Mouse (Mus musculus): Measurements from ENCODE around the gene Coq6. TPM values are rescaled to one million over a fixed set of nuclear protein-coding genes. Genes with fewer than 3 reads are reported as not detected.
"Not testable (repeated sequence)": the region's sequence is repeated elsewhere in the genome, so short reads cannot be mapped to it uniquely, and the experiment has no call there.

The Coq6 gene
- polyA plus RNA-seq (2012; rRNA removed): 17.5 and 27.8 TPM in 2 replicates

- Histone ChIP-seq H3K36me3 (ENCODE audit: control insufficient read depth, insufficient read depth, low read length) (no peaks in the 10 kb centered on the region), H3K27me3 (ENCODE audit: control insufficient read depth, insufficient read depth, low read length) (no peaks in the 10 kb centered on the region), H3K4me1 (ENCODE audit: control insufficient read depth, insufficient read depth, insufficient read length) (no peaks in the 10 kb centered on the region), H3K27ac (ENCODE audit: insufficient read depth, low read length) (peak within 1 kb of the TSS; percentile 17; the same call in 1 of the 2 replicates), H3K4me3 (ENCODE audit: extremely low read depth, insufficient read depth, insufficient read length) (peak within 1 kb of the TSS; percentile 94)
- peak; percentile 96 to 98 for DNase-seq (ENCODE audit: low read depth in 1 of 2, low spot score in 2 of 2)
- WGBS: under 1% methylated on average over 51 of the region's 51 CpGs
- TF ChIP-seq POLR2A (IDR thresholded peaks at IDR 0.05; ENCODE audit: low read depth, low read length): peak; percentile 28; the same call in 1 of the 2 replicates
- TF ChIP-seq CTCF (IDR thresholded peaks at IDR 0.05; ENCODE audit: extremely low read depth, insufficient read depth, insufficient read length, insufficient replicate concordance): no peak
These were observed at the start of gene Coq6, which contains the start of gene Fam161b for GRCm38 (mm10) chr12:84361555-84362489. Gene Coq6, plus strand, starts transcription at chr12:84361657. Gene Fam161b, minus strand, starts transcription at chr12:84361833.

- WGBS: 58% methylated on average over 7 of the region's 7 CpGs
- H3K27ac ChIP-seq (ENCODE audit: insufficient read depth, low read length): no peak overlapping the region
- no peaks in the 10 kb centered on the region for H3K36me3 ChIP-seq (ENCODE audit: control insufficient read depth, insufficient read depth, low read length)
- H3K4me3 ChIP-seq (ENCODE audit: extremely low read depth, insufficient read depth, insufficient read length): no peak overlapping the region
- TF ChIP-seq POLR2A (IDR thresholded peaks at IDR 0.05; ENCODE audit: low read depth, low read length) (no peak), CTCF (IDR thresholded peaks at IDR 0.05; ENCODE audit: extremely low read depth, insufficient read depth, insufficient read length, insufficient replicate concordance) (no peak)
- no peaks in the 10 kb centered on the region; the same call in 1 of the 2 replicates for H3K4me1 ChIP-seq (ENCODE audit: control insufficient read depth, insufficient read depth, insufficient read length)
- no peak for DNase-seq (ENCODE audit: low read depth in 1 of 2, low spot score in 2 of 2)
- 0 out of 2 replicates have a peak, but pooled peaks cover 1% of the 10 kb centered on the region for H3K27me3 ChIP-seq (ENCODE audit: control insufficient read depth, insufficient read depth, low read length)
These were observed 45.5 kb upstream of the Coq6 start for GRCm38 (mm10) chr12:84316006-84316405.

- under 1% methylated on average over 77 of the region's 77 CpGs for WGBS
- TF ChIP-seq POLR2A (IDR thresholded peaks at IDR 0.05; ENCODE audit: low read depth, low read length): no peak; the same call in 1 of the 2 replicates
- no peak for TF ChIP-seq CTCF (IDR thresholded peaks at IDR 0.05; ENCODE audit: extremely low read depth, insufficient read depth, insufficient read length, insufficient replicate concordance)
- Histone ChIP-seq H3K4me3 (ENCODE audit: extremely low read depth, insufficient read depth, insufficient read length) (peak within 1 kb of the TSS; percentile 100), H3K4me1 (ENCODE audit: control insufficient read depth, insufficient read depth, insufficient read length) (no peaks in the 10 kb centered on the region; the same call in 1 of the 2 replicates), H3K27ac (ENCODE audit: insufficient read depth, low read length) (peak within 1 kb of the TSS; percentile 85), H3K36me3 (ENCODE audit: control insufficient read depth, insufficient read depth, low read length) (no peaks in the 10 kb centered on the region), H3K27me3 (ENCODE audit: control insufficient read depth, insufficient read depth, low read length) (0 out of 2 replicates have a peak, but pooled peaks cover 1% of the 10 kb centered on the region)
- DNase-seq (ENCODE audit: low read depth in 1 of 2, low spot score in 2 of 2): peak; percentile 18 to 76
These were observed 44.5 kb upstream of the Coq6 start, which contains the start of gene Zfp410 for GRCm38 (mm10) chr12:84316721-84317621. Gene Zfp410, plus strand, starts transcription at chr12:84316852.

GRCm38 (mm10) chr12:84327111-84327512, 34.3 kb upstream of the Coq6 start:
- H3K4me3 ChIP-seq (ENCODE audit: extremely low read depth, insufficient read depth, insufficient read length): no peak overlapping the region
- DNase-seq (ENCODE audit: low read depth in 1 of 2, low spot score in 2 of 2): no peak
- WGBS: 81% methylated on average over 4 of the region's 4 CpGs
- H3K27me3 ChIP-seq (ENCODE audit: control insufficient read depth, insufficient read depth, low read length): no peaks in the 10 kb centered on the region
- H3K36me3 ChIP-seq (ENCODE audit: control insufficient read depth, insufficient read depth, low read length): peaks cover 19% of the 10 kb centered on the region
- TF ChIP-seq CTCF (IDR thresholded peaks at IDR 0.05; ENCODE audit: extremely low read depth, insufficient read depth, insufficient read length, insufficient replicate concordance) (no peak), POLR2A (IDR thresholded peaks at IDR 0.05; ENCODE audit: low read depth, low read length) (no peak)
- no peaks in the 10 kb centered on the region; the same call in 1 of the 2 replicates for H3K4me1 ChIP-seq (ENCODE audit: control insufficient read depth, insufficient read depth, insufficient read length)
- no peak overlapping the region for H3K27ac ChIP-seq (ENCODE audit: insufficient read depth, low read length)

DNA sequence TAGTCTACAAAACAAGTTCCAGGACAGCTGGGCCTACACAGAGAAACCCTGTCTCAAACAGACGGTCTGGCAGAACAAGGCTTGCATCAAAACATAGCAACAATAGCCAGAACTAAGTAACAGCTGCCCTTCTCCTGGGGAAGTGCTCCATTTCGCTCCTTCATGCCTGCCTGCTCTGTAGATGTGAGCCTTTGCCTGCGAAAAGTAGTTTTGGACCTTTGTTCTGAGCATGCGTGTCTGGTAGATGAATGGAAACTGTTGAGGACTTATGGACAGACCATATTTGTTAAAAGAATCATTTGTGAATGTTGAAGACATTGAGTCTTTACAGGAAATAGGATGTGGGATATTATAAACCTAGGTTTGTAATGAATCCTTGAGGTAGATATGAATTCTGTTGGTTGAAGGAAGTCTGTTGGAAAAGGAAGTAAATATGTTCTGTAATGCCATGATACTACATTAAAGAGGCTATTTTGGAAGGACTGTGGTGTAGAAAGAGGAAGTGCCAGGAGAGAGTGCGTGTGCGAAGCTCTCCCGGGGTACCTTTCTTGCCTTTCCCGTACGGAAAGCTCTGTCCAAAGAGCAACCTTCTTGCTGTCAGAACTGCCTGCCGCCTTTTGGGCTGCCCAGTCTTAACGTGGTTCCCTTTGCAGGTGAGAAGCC, 24.4 kb upstream of the Coq6 start:
- 45% methylated on average over 11 of the region's 11 CpGs for WGBS

DNA sequence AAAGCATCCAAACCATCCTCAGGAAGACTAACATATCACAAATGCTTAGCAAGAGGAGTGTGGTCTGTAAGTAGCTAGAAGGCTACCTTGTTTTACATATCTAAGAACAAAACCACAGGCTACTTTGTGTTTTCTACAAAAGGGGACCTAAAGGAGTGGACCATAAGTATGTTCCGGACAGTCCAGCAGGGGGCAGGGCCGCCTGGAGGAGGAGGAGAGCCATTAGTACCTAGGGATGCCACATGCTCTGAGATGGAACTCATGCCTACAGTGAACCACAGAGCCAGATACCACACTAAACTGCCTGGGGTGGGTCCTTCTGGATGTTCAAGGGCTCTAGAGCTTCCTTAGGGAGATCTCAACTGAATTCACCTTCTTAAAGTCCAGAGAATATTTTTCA, 14.3 kb upstream of the Coq6 start:
- peak in 1 of 2 experiments; percentile 12 for DNase-seq (ENCODE audit: low read depth in 1 of 2, low spot score in 2 of 2)
- Histone ChIP-seq H3K4me1 (ENCODE audit: control insufficient read depth, insufficient read depth, insufficient read length) (no peaks in the 10 kb centered on the region), H3K4me3 (ENCODE audit: extremely low read depth, insufficient read depth, insufficient read length) (no peak overlapping the region), H3K27me3 (ENCODE audit: control insufficient read depth, insufficient read depth, low read length) (no peaks in the 10 kb centered on the region), H3K27ac (ENCODE audit: insufficient read depth, low read length) (no peak overlapping the region), H3K36me3 (ENCODE audit: control insufficient read depth, insufficient read depth, low read length) (peaks cover 7% of the 10 kb centered on the region)
- 69% methylated on average over 2 of the region's 2 CpGs for WGBS
- TF ChIP-seq POLR2A (IDR thresholded peaks at IDR 0.05; ENCODE audit: low read depth, low read length) (no peak), CTCF (IDR thresholded peaks at IDR 0.05; ENCODE audit: extremely low read depth, insufficient read depth, insufficient read length, insufficient replicate concordance) (0 out of 2 replicates have a peak, but pooled peaks have one; percentile 27)

More for the DNA sequence above, 24.4 kb upstream of the Coq6 start:
- Histone ChIP-seq H3K4me3 (ENCODE audit: extremely low read depth, insufficient read depth, insufficient read length) (no peak overlapping the region), H3K27ac (ENCODE audit: insufficient read depth, low read length) (no peak overlapping the region), H3K4me1 (ENCODE audit: control insufficient read depth, insufficient read depth, insufficient read length) (no peaks in the 10 kb centered on the region), H3K36me3 (ENCODE audit: control insufficient read depth, insufficient read depth, low read length) (peaks cover 36% of the 10 kb centered on the region), H3K27me3 (ENCODE audit: control insufficient read depth, insufficient read depth, low read length) (no peaks in the 10 kb centered on the region)
- TF ChIP-seq CTCF (IDR thresholded peaks at IDR 0.05; ENCODE audit: extremely low read depth, insufficient read depth, insufficient read length, insufficient replicate concordance) (no peak), POLR2A (IDR thresholded peaks at IDR 0.05; ENCODE audit: low read depth, low read length) (no peak)
- DNase-seq (ENCODE audit: low read depth in 1 of 2, low spot score in 2 of 2): no peak

- not testable (repeated sequence) for DNase-seq (ENCODE audit: low read depth in 1 of 2, low spot score in 2 of 2); H3K27me3 ChIP-seq (ENCODE audit: control insufficient read depth, insufficient read depth, low read length); H3K4me1 ChIP-seq (ENCODE audit: control insufficient read depth, insufficient read depth, insufficient read length); H3K27ac ChIP-seq (ENCODE audit: insufficient read depth, low read length); H3K36me3 ChIP-seq (ENCODE audit: control insufficient read depth, insufficient read depth, low read length); H3K4me3 ChIP-seq (ENCODE audit: extremely low read depth, insufficient read depth, insufficient read length)
- WGBS: 74% methylated on average over 2 of the region's 2 CpGs
These were observed 2.8 kb upstream of the Coq6 start for GRCm38 (mm10) chr12:84358699-84359098.

Data from spleen, adult 2 months (tissue).